Mouse (Mus musculus): ENCODE results near the gene Rps26. TPM values are rescaled to one million over a fixed set of nuclear protein-coding genes. Genes with fewer than 3 reads are reported as not detected.

Rps26 gene
- 275 and 2,118 TPM in 2 replicates for polyA plus RNA-seq (2012; ENCODE audit: low replicate concordance)

GRCm38 (mm10) chr10:128626311-128627310 is at the start of gene Rps26:
Rps26 (minus strand) TSS chr10:128626747.

GRCm38 (mm10) chr10:128673763-128674468 is 47.4 kb upstream of the Rps26 start, which contains the start of gene Suox:
Suox (minus strand) TSS chr10:128674073.

GRCm38 (mm10) chr10:128645111-128646011 is 18.8 kb upstream of the Rps26 start, which contains the start of gene Ikzf4:
Ikzf4 (minus strand) TSS chr10:128645991.

GRCm38 (mm10) chr10:128589464-128590192 is 36.9 kb downstream of the Rps26 start, which contains the start of gene Erbb3:
Erbb3 (minus strand) TSS chr10:128589652.

Other genes with a start within 250 kb of the Rps26 start
- 61.1 and 121 TPM in 2 replicates for gene Ankrd52, start 249.6 kb downstream of the Rps26 start, polyA plus RNA-seq (2012; ENCODE audit: low replicate concordance)
- not detected in 2 replicates for gene Slc39a5, start 225.5 kb downstream of the Rps26 start, polyA plus RNA-seq (2012; ENCODE audit: low replicate concordance)
- 265 and 291 TPM in 2 replicates for gene Nabp2, start 215.3 kb downstream of the Rps26 start, polyA plus RNA-seq (2012; ENCODE audit: low replicate concordance)
- 7.7 and 9.3 TPM in 2 replicates for gene Rnf41, start 215.1 kb downstream of the Rps26 start, polyA plus RNA-seq (2012; ENCODE audit: low replicate concordance)
- 223 and 234 TPM in 2 replicates for gene Smarcc2, start 167.5 kb downstream of the Rps26 start, polyA plus RNA-seq (2012; ENCODE audit: low replicate concordance)
- 27.3 and 134 TPM in 2 replicates for gene Myl6, start 132.6 kb downstream of the Rps26 start, polyA plus RNA-seq (2012; ENCODE audit: low replicate concordance)
- 6.8 and 8.3 TPM in 2 replicates for gene Myl6b, start 128.1 kb downstream of the Rps26 start, polyA plus RNA-seq (2012; ENCODE audit: low replicate concordance)
- gene Esyt1, start 100.9 kb downstream of the Rps26 start, polyA plus RNA-seq (2012; ENCODE audit: low replicate concordance): 64.0 and 113 TPM in 2 replicates
- 17.8 and 33.1 TPM in 2 replicates for gene Zc3h10, start 79.0 kb downstream of the Rps26 start, polyA plus RNA-seq (2012; ENCODE audit: low replicate concordance)
- 1,968 and 2,386 TPM in 2 replicates for gene Rpl41, start 77.4 kb downstream of the Rps26 start, polyA plus RNA-seq (2012; ENCODE audit: low replicate concordance)
- 485 and 726 TPM in 2 replicates for gene Pa2g4, start 60.8 kb downstream of the Rps26 start, polyA plus RNA-seq (2012; ENCODE audit: low replicate concordance)
- gene Erbb3, start 37.1 kb downstream of the Rps26 start, polyA plus RNA-seq (2012; ENCODE audit: low replicate concordance): 0.35 and 0.77 TPM in 2 replicates
- gene Ikzf4, start 19.2 kb upstream of the Rps26 start, polyA plus RNA-seq (2012; ENCODE audit: low replicate concordance): 1.4 and 2.2 TPM in 2 replicates
- gene Suox, start 47.3 kb upstream of the Rps26 start, polyA plus RNA-seq (2012; ENCODE audit: low replicate concordance): 0.64 and 3.0 TPM in 2 replicates
- 9.7 and 12.3 TPM in 2 replicates for gene Rab5b, start 69.5 kb upstream of the Rps26 start, polyA plus RNA-seq (2012; ENCODE audit: low replicate concordance)
- gene Pmel, start 77.4 kb upstream of the Rps26 start, polyA plus RNA-seq (2012; ENCODE audit: low replicate concordance): 0.14 TPM in 1 of 2 replicates, not detected in the other
- 14.9 and 21.2 TPM in 2 replicates for gene Cdk2, start 78.3 kb upstream of the Rps26 start, polyA plus RNA-seq (2012; ENCODE audit: low replicate concordance)
- gene Dgka, start 118.1 kb upstream of the Rps26 start, polyA plus RNA-seq (2012; ENCODE audit: low replicate concordance): 4.5 and 5.3 TPM in 2 replicates
- 178 and 186 TPM in 2 replicates for gene Pym1, start 121.1 kb upstream of the Rps26 start, polyA plus RNA-seq (2012; ENCODE audit: low replicate concordance)
- gene Mmp19, start 164.2 kb upstream of the Rps26 start, polyA plus RNA-seq (2012; ENCODE audit: low replicate concordance): 0.26 and 0.43 TPM in 2 replicates
- gene Dnajc14, start 177.3 kb upstream of the Rps26 start, polyA plus RNA-seq (2012; ENCODE audit: low replicate concordance): 6.1 and 25.6 TPM in 2 replicates
- 0.89 and 1.4 TPM in 2 replicates for gene Tmem198b, start 177.6 kb upstream of the Rps26 start, polyA plus RNA-seq (2012; ENCODE audit: low replicate concordance)
- 0.41 and 5.4 TPM in 2 replicates for gene Sarnp, start 190.6 kb upstream of the Rps26 start, polyA plus RNA-seq (2012; ENCODE audit: low replicate concordance)
- 2.6 and 17.0 TPM in 2 replicates for gene Ormdl2, start 194.9 kb upstream of the Rps26 start, polyA plus RNA-seq (2012; ENCODE audit: low replicate concordance)

Data from leukemia stem cell, adult 10-12 weeks (primary cell).